Mouse (Mus musculus) heart, postnatal 0 days (tissue): ENCODE measurements around the gene Sumf2. TPM values are rescaled to one million over a fixed set of nuclear protein-coding genes. Genes with fewer than 3 reads are reported as not detected.

ENCODE experiments used
- ATAC-seq: fragments of 200-750 bp; cut with Nextera tagmentation; 2 replicates; pipeline ENCODE4 v1.8.0; 2017; ENCODE audit warnings: low read depth, moderate number of reproducible peaks, moderate library complexity; ENCODE audit not compliant: insufficient read depth
- DNase-seq: peaks from one replicate; pipeline ENCODE4 v3.0.0-alpha.2; 2016; ENCODE audit warnings: low spot score
- H3K27ac ChIP-seq: fragments of 300-500 bp; sonication (generic); 2 replicates; pipeline ENCODE4 v1.5.1; 2014; ENCODE audit warnings: low read depth, mild to moderate bottlenecking
- H3K27me3 ChIP-seq: fragments of 300-500 bp; sonication (generic); 2 replicates; pipeline ENCODE4 v1.6.1; 2014; ENCODE audit warnings: low read length, mixed read lengths; ENCODE audit not compliant: control insufficient read depth, insufficient read depth
- H3K36me3 ChIP-seq: fragments of 300-500 bp; sonication (generic); replicated peaks from 2 replicates; pipeline ENCODE4 v1.6.1; 2014; ENCODE audit warnings: low read length, mixed read lengths; ENCODE audit not compliant: control insufficient read depth, insufficient read depth
- H3K4me1 ChIP-seq: fragments of 300-500 bp; sonication (generic); 2 replicates; pipeline ENCODE4 v1.6.1; 2014; ENCODE audit warnings: antibody characterized with exemption; ENCODE audit not compliant: control insufficient read depth, insufficient read depth
- H3K4me2 ChIP-seq: fragments of 300-500 bp; sonication (generic); 2 replicates; pipeline ENCODE4 v1.6.1; 2014; ENCODE audit warnings: low read depth, mild to moderate bottlenecking, low read length, moderate library complexity
- H3K4me3 ChIP-seq: fragments of 300-500 bp; sonication (generic); 2 replicates; pipeline ENCODE4 v1.5.1; 2014; ENCODE audit warnings: low read depth, low read length
- H3K9ac ChIP-seq: fragments of 300-500 bp; sonication (generic); replicated peaks from 2 replicates; pipeline ENCODE4 v1.6.1; 2014; ENCODE audit warnings: low read depth, low read length, mixed read lengths
- H3K9me3 ChIP-seq: fragments of 300-500 bp; sonication (generic); replicated peaks from 2 replicates; pipeline ENCODE4 v1.6.1; 2016; ENCODE audit warnings: low read length; ENCODE audit not compliant: control insufficient read depth
- CTCF ChIP-seq: IDR thresholded peaks from 2 replicates; pipeline ENCODE4 v1.5.1; 2016; ENCODE audit warnings: antibody characterized with exemption, control low read depth, low read depth
- EP300 ChIP-seq: IDR thresholded peaks from 2 replicates; pipeline ENCODE4 v1.6.1; 2016; ENCODE audit warnings: antibody characterized with exemption, low read depth
- WGBS: fragments of 180-500 bp; shearing (Covaris S2); extraction: QIAGEN DNeasy Blood & Tissue Kit; methylation state at CpG from one replicate; pipeline ENCODE4 v1.1.7; 2014; 5-methylcytosine and 5-hydroxymethylcytosine counted together
- polyA plus RNA-seq: library from polyadenylated mRNA; unstranded; fragments of >200 nt; fragmentation: Nextera tagmentation; extraction: Ambion mirVana; gene quantifications from 2 replicates; pipeline ENCODE4 v1.2.1, GENCODE M21; 2015
- total RNA-seq: library from RNA; depleted of rRNA; stranded (reverse); fragments of >200 nt; gene quantifications from 2 replicates; pipeline ENCODE4 v1.2.3, GENCODE M21; 2014; ENCODE audit warnings: low replicate concordance

Sumf2 gene
- total and polyA plus RNA-seq, 2 experiments from 2014 or later = 12.8 to 14.9 TPM

- Histone ChIP-seq H3K36me3 (peaks cover 4% of the 10 kb centered on the region; the same call in 1 of the 2 replicates), H3K27me3 (no peaks in the 10 kb centered on the region), H3K27ac (no peak overlapping the region), H3K4me1 (no peaks in the 10 kb centered on the region), H3K4me3 (no peak overlapping the region), H3K9me3 (no peaks in the 10 kb centered on the region), H3K4me2 (no peak overlapping the region), H3K9ac (no peak overlapping the region)
- ATAC-seq (no peak), DNase-seq (no peak)
- 75% methylated on average over 11 of the region's 11 CpGs for WGBS
- no peak for TF ChIP-seq EP300
- no peak for TF ChIP-seq CTCF
Observed at GRCm38 (mm10) chr5:129875098-129875497, 28.3 kb downstream of the Sumf2 start.

- no peak overlapping the region for H3K9ac ChIP-seq
- TF ChIP-seq EP300 (no peak), CTCF (no peak)
- H3K4me2 ChIP-seq = no peak overlapping the region
- H3K4me1 ChIP-seq = no peaks in the 10 kb centered on the region
- H3K4me3 ChIP-seq = no peak overlapping the region
- peak overlapping the region; percentile 5 for H3K27ac ChIP-seq
- ATAC-seq (0 out of 2 replicates have a peak, but pooled peaks have one; percentile 18), DNase-seq (peak; percentile 19)
- peaks cover 25% of the 10 kb centered on the region for H3K36me3 ChIP-seq
- no peaks in the 10 kb centered on the region for H3K27me3 ChIP-seq
- WGBS = 57% methylated on average over 9 of the region's 9 CpGs
- H3K9me3 ChIP-seq = no peaks in the 10 kb centered on the region
Observed at GRCm38 (mm10) chr5:129877731-129878455, 31.1 kb downstream of the Sumf2 start.

GRCm38 (mm10) chr5:129878946-129879345, 32.2 kb downstream of the Sumf2 start:
- H3K4me2 ChIP-seq = peak overlapping the region; percentile 20
- 14% methylated on average over 2 of the region's 2 CpGs for WGBS
- peak; percentile 89 for DNase-seq
- no peaks in the 10 kb centered on the region for H3K4me1 ChIP-seq
- peak overlapping the region; percentile 40 for H3K27ac ChIP-seq
- peak; percentile 88 for ATAC-seq
- no peaks in the 10 kb centered on the region for H3K27me3 ChIP-seq
- no peaks in the 10 kb centered on the region for H3K9me3 ChIP-seq
- TF ChIP-seq CTCF (peak; percentile 86), EP300 (no peak)
- no peak overlapping the region for H3K4me3 ChIP-seq
- peaks cover 32% of the 10 kb centered on the region for H3K36me3 ChIP-seq
- H3K9ac ChIP-seq = no peak overlapping the region

GRCm38 (mm10) chr5:129879888-129880287, 33.1 kb downstream of the Sumf2 start:
- no peaks in the 10 kb centered on the region for H3K9me3 ChIP-seq
- no peaks in the 10 kb centered on the region for H3K27me3 ChIP-seq
- WGBS = 69% methylated on average over 3 of the region's 3 CpGs
- no peak overlapping the region for H3K27ac ChIP-seq
- no peaks in the 10 kb centered on the region for H3K4me1 ChIP-seq
- DNase-seq (no peak), ATAC-seq (no peak)
- no peak overlapping the region for H3K4me2 ChIP-seq
- no peak overlapping the region for H3K4me3 ChIP-seq
- H3K36me3 ChIP-seq = peaks cover 40% of the 10 kb centered on the region
- H3K9ac ChIP-seq = no peak overlapping the region
- TF ChIP-seq EP300 (no peak), CTCF (no peak)

GRCm38 (mm10) chr5:129886271-129886670, 39.5 kb downstream of the Sumf2 start:
- WGBS = 14% methylated on average over 10 of the region's 10 CpGs
- H3K9ac ChIP-seq = peak overlapping the region; percentile 87
- peak overlapping the region; percentile 91 for H3K4me3 ChIP-seq
- DNase-seq = peak; percentile 30
- TF ChIP-seq CTCF (no peak), EP300 (no peak)
- peak overlapping the region; percentile 85 for H3K4me2 ChIP-seq
- peak overlapping the region; percentile 99 for H3K27ac ChIP-seq
- H3K9me3 ChIP-seq = no peaks in the 10 kb centered on the region
- H3K4me1 ChIP-seq = peaks cover 13% of the 10 kb centered on the region; the same call in 1 of the 2 replicates
- no peak for ATAC-seq
- no peaks in the 10 kb centered on the region for H3K27me3 ChIP-seq
- H3K36me3 ChIP-seq = peaks cover 30% of the 10 kb centered on the region
